Comparison of ENCODE assay signal across 8 mouse cellular contexts in genomic region chr12:86790849-86791127, GRCm38 (mm10). TPM values are rescaled to one million over a fixed set of nuclear protein-coding genes. Genes with fewer than 3 reads are reported as not detected.
DNase-seq lines count a peak whose midpoint lies in the region; ATAC-seq lines count a peak whose summit lies in the region.

No protein-coding gene starts in this region.

- ATAC-seq in megakaryocyte progenitor cell, adult 5-6 weeks (replicated peaks; ENCODE audit: poor library complexity): peak; percentile 54

- intact Hi-C loops in heart, postnatal 10 days (cut with DNase I): no loop called here

- peak; percentile 63 to 65 for DNase-seq in cerebellum, adult 18-20 months
- DNase-seq in cerebellum, adult 11-12 months: no peak
- peak; percentile 42 for DNase-seq in right cerebral cortex, postnatal 4 days
- DNase-seq in right cerebral cortex, adult 2 months (ENCODE audit: low spot score in 2 of 2): no peak
- peak; percentile 86 for DNase-seq in heart, postnatal 10 days
- no peak for DNase-seq in right cerebral cortex, postnatal 36 days (ENCODE audit: low spot score in 2 of 2)
- DNase-seq in layer of hippocampus, adult 11-12 months (ENCODE audit: low spot score): no peak

RNA-seq across cellular contexts. Expression of gene Lrrc74a, which starts 56.6 kb away (rescaled TPM):
- not detected for total RNA-seq in heart, postnatal 10 days (2021)
- not detected in 2 replicates for total RNA-seq in megakaryocyte progenitor cell, adult 5-6 weeks (2015)
- not detected in 2 replicates for total RNA-seq in megakaryocyte progenitor cell, adult 5-6 weeks (2017)

Comparison
In these comparisons a context has a peak if more than half of its experiments do, and no peak if none do; other contexts are left out.
1. DNase-seq: peak in cerebellum, adult 18-20 months (2 of 2), right cerebral cortex, postnatal 4 days (single experiment) and heart, postnatal 10 days (2 of 2); none in cerebellum, adult 11-12 months (single experiment), right cerebral cortex, adult 2 months (0 of 2), right cerebral cortex, postnatal 36 days (0 of 2) and layer of hippocampus, adult 11-12 months (single experiment).